Mouse (Mus musculus) skeletal muscle tissue, postnatal 0 days (tissue): ENCODE measurements around the gene Tbcc. TPM values are rescaled to one million over a fixed set of nuclear protein-coding genes. Genes with fewer than 3 reads are reported as not detected.

Source experiments
- polyA plus RNA-seq: library from polyadenylated mRNA; unstranded; fragments of >200 nt; fragmentation: Nextera tagmentation; extraction: Ambion mirVana; gene quantifications from 2 replicates; pipeline ENCODE4 v1.2.1, GENCODE M21; 2015

Gene Tbcc
- 45.2 and 55.0 TPM in 2 replicates for polyA plus RNA-seq

DNA sequence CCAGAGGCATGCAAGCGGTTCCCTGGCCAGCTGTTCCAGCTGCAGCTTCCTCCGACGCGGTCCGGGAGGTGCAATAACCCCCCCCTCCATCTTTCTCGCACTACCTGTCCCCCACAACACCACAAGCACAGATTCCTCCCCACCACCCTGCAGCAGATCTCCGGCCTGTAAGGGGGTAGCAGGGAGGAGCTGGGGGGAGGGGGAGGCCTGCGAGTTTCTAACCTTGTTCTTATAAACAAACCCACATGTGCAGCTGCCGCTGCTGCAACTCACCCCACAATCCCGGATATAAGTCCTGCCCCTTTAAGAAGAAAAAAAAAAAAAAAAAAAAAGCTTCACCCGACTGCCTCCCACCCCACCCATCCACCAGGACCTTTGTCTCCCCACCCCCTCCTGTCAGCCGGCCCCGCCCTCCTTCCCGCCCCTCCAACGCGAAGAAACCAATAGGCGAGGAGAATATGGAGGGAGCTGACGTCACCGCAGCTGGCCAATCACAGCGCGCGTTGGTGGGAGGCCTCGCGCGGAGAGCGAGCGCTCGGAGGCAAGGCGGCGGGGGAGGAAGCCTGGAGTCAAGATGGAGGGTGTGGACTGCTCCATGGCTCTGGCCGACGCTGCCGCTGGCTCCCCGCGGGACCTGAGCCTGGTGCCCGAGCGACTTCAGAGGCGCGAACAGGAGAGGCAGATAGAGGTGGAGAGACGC, at the start of gene Tbcc:
Gene Tbcc, plus strand, starts transcription at position 569 of the 700 bp plus-strand sequence.

GRCm38 (mm10) chr17:46857903-46858748, 32.4 kb upstream of the Tbcc start, which contains the start of gene Bicral:
Gene Bicral (minus strand): TSS chr17:46858482.

DNA sequence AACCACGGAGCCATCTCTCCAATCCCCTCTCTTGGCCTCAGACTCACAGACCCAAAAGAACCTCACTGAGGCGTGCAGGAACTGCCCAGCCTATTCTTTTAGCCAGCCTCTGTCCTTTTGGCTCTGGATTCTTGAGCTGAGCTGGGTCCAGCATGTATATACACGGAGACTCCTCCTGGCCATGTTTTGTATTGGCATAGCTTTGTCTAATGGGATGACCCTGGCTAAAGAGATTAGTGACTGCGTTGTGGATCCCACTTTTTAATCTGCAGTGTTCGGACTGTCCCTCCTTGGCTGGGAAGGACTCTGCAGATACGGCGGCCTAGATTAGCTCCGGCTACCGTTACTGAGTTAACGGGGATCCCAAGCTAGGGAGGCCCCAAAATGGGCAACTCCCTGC, 19.7 kb downstream of the Tbcc start, which contains the start of gene Prph2:
Gene Prph2, plus strand, starts transcription at position 274 of the 400 bp plus-strand sequence.

Other genes starting within 250 kb of the Tbcc start
- gene Klc4, start 244.7 kb upstream of the Tbcc start, polyA plus RNA-seq = 21.3 and 22.1 TPM in 2 replicates
- 162 and 164 TPM in 2 replicates for gene Mrpl2, start 244.5 kb upstream of the Tbcc start, polyA plus RNA-seq
- 29.7 and 30.6 TPM in 2 replicates for gene Cul7, start 240.3 kb upstream of the Tbcc start, polyA plus RNA-seq
- 31.2 and 38.9 TPM in 2 replicates for gene Rrp36, start 216.3 kb upstream of the Tbcc start, polyA plus RNA-seq
- 77.9 and 84.1 TPM in 2 replicates for gene Mea1, start 211.9 kb upstream of the Tbcc start, polyA plus RNA-seq
- gene Klhdc3, start 209.8 kb upstream of the Tbcc start, polyA plus RNA-seq = 276 and 315 TPM in 2 replicates
- 40.9 and 43.3 TPM in 2 replicates for gene Ppp2r5d, start 185.6 kb upstream of the Tbcc start, polyA plus RNA-seq
- 12.0 and 16.9 TPM in 2 replicates for gene Pex6, start 179.2 kb upstream of the Tbcc start, polyA plus RNA-seq
- 2.6 and 3.7 TPM in 2 replicates for gene Gnmt, start 161.5 kb upstream of the Tbcc start, polyA plus RNA-seq
- 22.4 and 30.1 TPM in 2 replicates for gene Cnpy3, start 138.5 kb upstream of the Tbcc start, polyA plus RNA-seq
- 0.18 and 0.23 TPM in 2 replicates for gene Ptcra, start 127.0 kb upstream of the Tbcc start, polyA plus RNA-seq
- 74.0 and 78.1 TPM in 2 replicates for gene 2310039H08Rik, start 118.0 kb upstream of the Tbcc start, polyA plus RNA-seq
- gene Rpl7l1, start 108.0 kb upstream of the Tbcc start, polyA plus RNA-seq = 64.8 and 75.2 TPM in 2 replicates
- gene Bicral, start 32.2 kb upstream of the Tbcc start, polyA plus RNA-seq = 2.6 and 2.7 TPM in 2 replicates
- gene Prph2, start 19.8 kb downstream of the Tbcc start, polyA plus RNA-seq = not detected in 2 replicates
- 9.3 and 9.8 TPM in 2 replicates for gene Ubr2, start 119.9 kb downstream of the Tbcc start, polyA plus RNA-seq